ENCODE assay signal across 25 mouse cellular contexts in the genomic region with DNA sequence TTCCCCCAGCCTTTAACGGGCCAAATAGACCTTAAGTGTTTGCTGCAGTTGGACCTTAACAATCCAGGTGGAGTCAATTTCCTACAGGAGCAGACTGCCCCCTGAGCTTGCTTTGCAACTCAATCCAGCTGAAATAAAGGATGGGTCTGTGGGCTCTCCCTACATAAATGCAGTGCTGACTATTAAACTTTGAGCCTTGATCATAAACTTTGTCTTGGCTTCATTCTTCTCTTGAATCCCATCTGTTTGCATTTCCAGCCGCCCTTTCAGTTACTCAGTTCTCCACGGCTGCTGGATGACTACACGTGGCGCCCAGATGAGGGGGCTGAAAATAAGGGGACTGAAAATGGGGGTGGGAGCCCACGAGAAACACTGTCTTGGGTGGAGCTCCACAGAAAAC. TPM values are rescaled to one million over a fixed set of nuclear protein-coding genes. Genes with fewer than 3 reads are reported as not detected.
DNase-seq lines count a peak whose midpoint lies in the region; ATAC-seq and TF ChIP-seq lines count a peak whose summit lies in the region.
"Had no signal": no experiment of that assay in that cellular context is flagged by ENCODE, and none has a peak within 500 bp of the region (broad histone marks: within the 10 kb centered on the region; RNA-seq: fewer than 3 reads in every experiment).

No protein-coding gene starts in this region.

- no peak overlapping the region for H3K4me2 ChIP-seq in embryonic facial prominence, embryonic 11.5 days (ENCODE audit: low read depth, low read length)
- no peak overlapping the region for H3K4me2 ChIP-seq in limb, embryonic 13.5 days (replicated peaks)
- no peak overlapping the region for H3K4me2 ChIP-seq in forebrain, postnatal 0 days (ENCODE audit: low read depth)
- H3K4me2 ChIP-seq: embryonic facial prominence, embryonic 12.5 days; forebrain, embryonic 13.5 days; forebrain, embryonic 15.5 days had no signal

- peak; percentile 45 for DNase-seq in embryonic facial prominence, embryonic 10.5 days (ENCODE audit: low spot score)
- DNase-seq in embryonic facial prominence, embryonic 11.5 days (ENCODE audit: low spot score): peak; percentile 60
- no peak for DNase-seq in forebrain, postnatal 0 days
- DNase-seq in thymus, postnatal 0 days (ENCODE audit: low spot score): no peak
- no peak for DNase-seq in layer of hippocampus, adult 11-12 months (ENCODE audit: low spot score)
- DNase-seq: adrenal gland, adult 2 months; adrenal gland, postnatal 10 days; adrenal gland, postnatal 25 days; cerebellum, adult 11 months; cerebellum, adult 2 months; cerebellum, adult 9-10 months; cerebellum, postnatal 10 days; cerebellum, postnatal 25 days had no signal

- peak overlapping the region; percentile 51 for H3K27ac ChIP-seq in embryonic facial prominence, embryonic 10.5 days (replicated peaks)
- H3K27ac ChIP-seq in embryonic facial prominence, embryonic 11.5 days (replicated peaks; ENCODE audit: low read depth, low read length): no peak overlapping the region
- H3K27ac ChIP-seq in limb, embryonic 13.5 days: no peak overlapping the region
- H3K27ac ChIP-seq in forebrain, postnatal 0 days (ENCODE audit: low read depth, low read length): no peak overlapping the region
- H3K27ac ChIP-seq: embryonic facial prominence, embryonic 12.5 days; forebrain, embryonic 13.5 days; forebrain, embryonic 15.5 days had no signal

- no peaks in the 10 kb centered on the region for H3K27me3 ChIP-seq in embryonic facial prominence, embryonic 10.5 days (replicated peaks; ENCODE audit: low read depth, poor library complexity, severe bottlenecking)
- no peaks in the 10 kb centered on the region for H3K27me3 ChIP-seq in embryonic facial prominence, embryonic 11.5 days (ENCODE audit: control insufficient read depth, insufficient read depth, low read length)
- no peaks in the 10 kb centered on the region for H3K27me3 ChIP-seq in limb, embryonic 13.5 days
- no peaks in the 10 kb centered on the region for H3K27me3 ChIP-seq in forebrain, postnatal 0 days (ENCODE audit: insufficient read depth, low read length)
- H3K27me3 ChIP-seq: embryonic facial prominence, embryonic 12.5 days; forebrain, embryonic 13.5 days; forebrain, embryonic 15.5 days had no signal

- ATAC-seq in embryonic facial prominence, embryonic 11.5 days (replicated peaks; ENCODE audit: insufficient number of reproducible peaks, low FRiP score, low TSS enrichment, low read depth): no peak
- peak; percentile 69 for ATAC-seq in limb, embryonic 13.5 days (ENCODE audit: low FRiP score, low read depth)
- ATAC-seq in forebrain, postnatal 0 days: no peak
- ATAC-seq: forebrain, embryonic 13.5 days; forebrain, embryonic 15.5 days had no signal

- H3K9me3 ChIP-seq in embryonic facial prominence, embryonic 10.5 days: peaks cover 10% of the 10 kb centered on the region; the same call in 1 of the 2 replicates
- H3K9me3 ChIP-seq in embryonic facial prominence, embryonic 11.5 days (replicated peaks; ENCODE audit: control insufficient read depth, low read length): no peaks in the 10 kb centered on the region
- H3K9me3 ChIP-seq in limb, embryonic 13.5 days: no peaks in the 10 kb centered on the region; the same call in 1 of the 2 replicates
- H3K9me3 ChIP-seq in forebrain, postnatal 0 days (ENCODE audit: low read length): no peaks in the 10 kb centered on the region
- H3K9me3 ChIP-seq: embryonic facial prominence, embryonic 12.5 days; forebrain, embryonic 15.5 days had no signal

- no peak for TF ChIP-seq CTCF in forebrain, postnatal 0 days (IDR thresholded peaks at IDR 0.05; ENCODE audit: low read depth)

- peaks cover 9% of the 10 kb centered on the region for H3K4me1 ChIP-seq in embryonic facial prominence, embryonic 10.5 days
- no peaks in the 10 kb centered on the region for H3K4me1 ChIP-seq in embryonic facial prominence, embryonic 11.5 days (ENCODE audit: control insufficient read depth, insufficient read depth, low read length)
- H3K4me1 ChIP-seq in limb, embryonic 13.5 days: peaks cover 5% of the 10 kb centered on the region
- H3K4me1 ChIP-seq in forebrain, postnatal 0 days (ENCODE audit: insufficient read depth): no peaks in the 10 kb centered on the region
- H3K4me1 ChIP-seq: embryonic facial prominence, embryonic 12.5 days; forebrain, embryonic 13.5 days; forebrain, embryonic 15.5 days had no signal

- WGBS in embryonic facial prominence, embryonic 10.5 days: 64% methylated on average over 6 of the region's 6 CpGs
- WGBS in embryonic facial prominence, embryonic 11.5 days: 45% methylated on average over 6 of the region's 6 CpGs
- WGBS in limb, embryonic 13.5 days: 25% methylated on average over 6 of the region's 6 CpGs
- WGBS in forebrain, postnatal 0 days: 82% methylated on average over 6 of the region's 6 CpGs

- H3K36me3 ChIP-seq in embryonic facial prominence, embryonic 10.5 days (replicated peaks): no peaks in the 10 kb centered on the region
- no peaks in the 10 kb centered on the region for H3K36me3 ChIP-seq in embryonic facial prominence, embryonic 11.5 days (replicated peaks; ENCODE audit: control insufficient read depth, insufficient read depth, low read depth, low read length)
- no peaks in the 10 kb centered on the region for H3K36me3 ChIP-seq in limb, embryonic 13.5 days
- no peaks in the 10 kb centered on the region for H3K36me3 ChIP-seq in forebrain, postnatal 0 days (ENCODE audit: insufficient read depth)
- H3K36me3 ChIP-seq: embryonic facial prominence, embryonic 12.5 days; forebrain, embryonic 15.5 days had no signal

- H3K4me3 ChIP-seq in embryonic facial prominence, embryonic 10.5 days: no peak overlapping the region
- no peak overlapping the region for H3K4me3 ChIP-seq in embryonic facial prominence, embryonic 11.5 days (ENCODE audit: low read depth, low read length)
- no peak overlapping the region for H3K4me3 ChIP-seq in limb, embryonic 13.5 days
- no peak overlapping the region for H3K4me3 ChIP-seq in forebrain, postnatal 0 days (ENCODE audit: low read depth, low read length)
- H3K4me3 ChIP-seq: embryonic facial prominence, embryonic 12.5 days; forebrain, embryonic 13.5 days; forebrain, embryonic 15.5 days had no signal

- no peak overlapping the region for H3K9ac ChIP-seq in embryonic facial prominence, embryonic 11.5 days (replicated peaks; ENCODE audit: low read length)
- no peak overlapping the region for H3K9ac ChIP-seq in limb, embryonic 13.5 days
- no peak overlapping the region for H3K9ac ChIP-seq in forebrain, postnatal 0 days
- H3K9ac ChIP-seq: embryonic facial prominence, embryonic 12.5 days; forebrain, embryonic 13.5 days; forebrain, embryonic 15.5 days had no signal

RNA-seq across cellular contexts. Expression of gene Slc22a16, which starts 28.8 kb away (rescaled TPM):
- not detected in 2 replicates for polyA plus RNA-seq in embryonic facial prominence, embryonic 10.5 days (2016; fragmentation: Nextera tagmentation; extraction: Ambion mirVana)
- not detected in 2 replicates for polyA plus RNA-seq in embryonic facial prominence, embryonic 11.5 days (2014; fragmentation: Nextera tagmentation; extraction: Ambion mirVana)
- not detected in 2 replicates for polyA plus RNA-seq in limb, embryonic 13.5 days (2015; fragmentation: Nextera tagmentation; extraction: Ambion mirVana)
- total RNA-seq in forebrain, postnatal 0 days (2014; rRNA removed): not detected in 2 replicates
- polyA plus RNA-seq in forebrain, postnatal 0 days (2015; fragmentation: Nextera tagmentation; extraction: Ambion mirVana): not detected in 2 replicates
- not detected in 2 replicates for polyA plus RNA-seq in thymus, postnatal 0 days (2015; fragmentation: Nextera tagmentation; extraction: Ambion mirVana)
- total RNA-seq: adrenal gland, adult 2 months; adrenal gland, postnatal 10 days; adrenal gland, postnatal 25 days; adrenal gland, postnatal 4 days; ES-E14; MEL had no signal
- polyA plus RNA-seq: adrenal gland, adult 2 months; brain, embryonic 14.5 days; C2C12; cerebellum, adult 2 months; cortical plate, adult 2 months; embryonic facial prominence, embryonic 12.5 days; embryonic facial prominence, embryonic 14.5 days; forebrain, embryonic 11.5 days; forebrain, embryonic 13.5 days; forebrain, embryonic 15.5 days had no signal

Comparison
In these comparisons a context has a peak if more than half of its experiments do, and no peak if none do; other contexts are left out.
1. DNase-seq: peak in embryonic facial prominence, embryonic 10.5 days (single experiment) and embryonic facial prominence, embryonic 11.5 days (single experiment); none in forebrain, postnatal 0 days (single experiment), thymus, postnatal 0 days (single experiment) and layer of hippocampus, adult 11-12 months (single experiment).